Mouse (Mus musculus) lung, embryonic 16.5 days (tissue): Measurements from ENCODE around the gene Rbm7. TPM values are rescaled to one million over a fixed set of nuclear protein-coding genes. Genes with fewer than 3 reads are reported as not detected.
"Not testable (repeated sequence)": the region's sequence is repeated elsewhere in the genome, so short reads cannot be mapped to it uniquely, and the experiment has no call there.

Source experiments
- ATAC-seq: fragments of 200-750 bp; cut with Nextera tagmentation; 2 replicates; pipeline ENCODE4 v1.8.0; 2017; ENCODE audit warnings: low read depth, mild to moderate bottlenecking, moderate library complexity
- H3K27ac ChIP-seq: fragments of 300-500 bp; sonication (generic); 2 replicates; pipeline ENCODE4 v1.5.1; 2014; ENCODE audit warnings: mild to moderate bottlenecking, control low read depth, low read length
- H3K27me3 ChIP-seq: fragments of 300-500 bp; sonication (generic); 2 replicates; pipeline ENCODE4 v1.6.1; 2014; ENCODE audit warnings: low read depth, low read length, mixed read lengths; ENCODE audit not compliant: control insufficient read depth, insufficient read depth
- H3K36me3 ChIP-seq: fragments of 300-500 bp; sonication (generic); 2 replicates; pipeline ENCODE4 v1.6.1; 2014; ENCODE audit warnings: low read length; ENCODE audit not compliant: control insufficient read depth, insufficient read depth
- H3K4me1 ChIP-seq: fragments of 300-500 bp; sonication (generic); replicated peaks from 2 replicates; pipeline ENCODE4 v1.6.1; 2014; ENCODE audit warnings: low read length, mixed read lengths; ENCODE audit not compliant: control insufficient read depth, insufficient read depth
- H3K4me2 ChIP-seq: fragments of 300-500 bp; sonication (generic); 2 replicates; pipeline ENCODE4 v1.6.1; 2014; ENCODE audit warnings: low read depth, low read length, control low read depth
- H3K4me3 ChIP-seq: fragments of 300-500 bp; sonication (generic); 2 replicates; pipeline ENCODE4 v1.5.1; 2014; ENCODE audit warnings: mild to moderate bottlenecking, low read length, control low read depth
- H3K9ac ChIP-seq: fragments of 300-500 bp; sonication (generic); 2 replicates; pipeline ENCODE4 v1.6.1; 2014; ENCODE audit warnings: low read length, control low read depth
- H3K9me3 ChIP-seq: fragments of 300-500 bp; sonication (generic); 2 replicates; pipeline ENCODE4 v1.6.1; 2016; ENCODE audit warnings: low read length; ENCODE audit not compliant: control insufficient read depth
- WGBS: fragments of 180-500 bp; shearing (Covaris S2); extraction: QIAGEN DNeasy Blood & Tissue Kit; methylation state at CpG from one replicate; pipeline ENCODE4 v1.1.7; 2014; 5-methylcytosine and 5-hydroxymethylcytosine counted together
- polyA plus RNA-seq: library from polyadenylated mRNA; unstranded; fragments of >200 nt; fragmentation: Nextera tagmentation; extraction: Ambion mirVana; gene quantifications from 2 replicates; pipeline ENCODE4 v1.2.1, GENCODE M21; 2015

Gene Rbm7
- polyA plus RNA-seq, 1 experiment from 2014 or later, result 137 TPM

DNA sequence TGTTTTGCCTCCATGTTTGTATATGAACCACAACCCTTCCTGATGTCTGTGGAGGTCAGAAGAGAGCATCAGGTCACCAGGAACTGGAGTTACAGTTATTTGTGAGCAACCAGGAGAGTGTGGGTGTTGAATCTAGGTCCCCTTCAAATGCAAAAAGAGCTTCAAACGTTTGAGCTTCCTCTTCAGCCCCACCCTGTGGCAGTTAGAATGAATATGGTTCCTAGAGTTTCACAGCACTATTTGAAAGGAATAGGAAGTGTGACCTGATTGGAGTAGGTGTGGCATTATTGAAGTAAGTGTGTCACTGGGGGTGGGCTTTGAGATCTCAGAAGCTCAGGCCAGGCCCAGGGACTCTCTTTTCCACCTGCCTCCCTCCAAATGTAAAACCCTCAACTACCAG, 30.5 kb upstream of the Rbm7 start:
- Histone ChIP-seq H3K27ac (no peak overlapping the region), H3K4me3 (no peak overlapping the region), H3K27me3 (no peaks in the 10 kb centered on the region), H3K4me1 (no peaks in the 10 kb centered on the region), H3K9ac (no peak overlapping the region), H3K36me3 (no peaks in the 10 kb centered on the region), H3K4me2 (no peak overlapping the region), H3K9me3 (no peaks in the 10 kb centered on the region)
- WGBS, result 5% methylated on average over 1 of the region's 1 CpGs
- ATAC-seq, result no peak

DNA sequence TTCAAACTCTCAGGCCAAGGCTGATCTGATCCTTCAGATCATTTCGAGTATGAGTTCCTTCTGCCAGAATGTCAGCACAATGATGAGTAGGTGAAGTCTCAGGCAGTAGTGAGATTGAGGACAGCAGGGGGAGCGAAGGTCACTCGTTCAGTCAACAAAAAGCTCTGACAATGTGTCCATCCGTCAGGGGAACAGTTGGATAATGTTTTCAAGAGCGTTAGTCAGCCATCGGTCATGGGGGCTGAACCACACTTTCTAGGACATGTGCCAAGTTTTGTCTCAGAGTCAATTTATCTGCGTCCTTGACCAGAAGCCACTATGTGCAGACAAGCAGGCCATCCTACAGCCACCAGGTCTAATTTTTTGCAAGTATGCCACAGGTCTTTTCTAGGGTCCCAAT, 25.3 kb upstream of the Rbm7 start:
- H3K4me1 ChIP-seq, H3K9ac ChIP-seq, H3K36me3 ChIP-seq, H3K4me2 ChIP-seq, H3K27me3 ChIP-seq, ATAC-seq, H3K27ac ChIP-seq, H3K9me3 ChIP-seq, H3K4me3 ChIP-seq: not testable (repeated sequence)
- no CpG with 5 or more reads among the region's 7 CpGs for WGBS

DNA sequence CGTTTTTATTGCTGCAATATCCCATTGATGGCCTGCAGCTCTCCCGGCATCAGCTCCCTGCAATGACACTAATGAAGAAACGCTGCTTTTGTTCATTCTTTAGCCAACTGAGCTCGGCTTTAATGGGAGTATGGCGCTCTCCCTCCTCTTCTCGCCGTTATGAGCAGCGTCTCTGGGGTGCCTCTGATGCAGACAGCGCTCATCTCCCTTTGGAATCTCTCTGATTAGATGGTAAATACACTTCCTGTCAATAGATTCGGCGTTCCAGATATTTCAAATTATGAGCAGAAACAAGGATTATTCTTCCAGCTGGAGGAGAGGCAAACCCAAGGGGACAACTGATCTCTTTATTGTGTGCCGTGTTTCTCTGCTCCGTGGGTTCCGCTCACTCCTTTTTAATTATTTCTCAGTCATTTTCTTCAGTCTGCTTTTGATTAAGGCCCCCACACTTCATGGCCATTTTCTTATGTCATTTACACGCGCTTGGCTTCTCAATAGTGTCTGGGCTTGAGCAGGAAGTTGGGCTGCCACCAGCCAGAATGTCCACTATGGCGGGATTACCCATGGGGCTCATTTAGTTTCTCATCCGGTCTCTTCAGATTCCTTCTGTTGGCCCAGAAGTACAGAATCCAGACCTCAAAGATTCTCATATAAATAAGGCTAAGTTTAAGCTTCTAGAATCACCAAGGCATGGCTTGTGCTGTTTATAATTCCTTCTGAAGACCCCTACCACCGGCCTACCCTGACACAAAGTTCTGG, 22.5 kb upstream of the Rbm7 start:
- Histone ChIP-seq H3K27ac (no peak overlapping the region), H3K9me3 (no peaks in the 10 kb centered on the region), H3K4me1 (no peaks in the 10 kb centered on the region), H3K27me3 (peaks cover 9% of the 10 kb centered on the region), H3K4me3 (no peak overlapping the region), H3K9ac (no peak overlapping the region), H3K4me2 (no peak overlapping the region), H3K36me3 (no peaks in the 10 kb centered on the region)
- WGBS, result 73% methylated on average over 19 of the region's 19 CpGs
- no peak for ATAC-seq

DNA sequence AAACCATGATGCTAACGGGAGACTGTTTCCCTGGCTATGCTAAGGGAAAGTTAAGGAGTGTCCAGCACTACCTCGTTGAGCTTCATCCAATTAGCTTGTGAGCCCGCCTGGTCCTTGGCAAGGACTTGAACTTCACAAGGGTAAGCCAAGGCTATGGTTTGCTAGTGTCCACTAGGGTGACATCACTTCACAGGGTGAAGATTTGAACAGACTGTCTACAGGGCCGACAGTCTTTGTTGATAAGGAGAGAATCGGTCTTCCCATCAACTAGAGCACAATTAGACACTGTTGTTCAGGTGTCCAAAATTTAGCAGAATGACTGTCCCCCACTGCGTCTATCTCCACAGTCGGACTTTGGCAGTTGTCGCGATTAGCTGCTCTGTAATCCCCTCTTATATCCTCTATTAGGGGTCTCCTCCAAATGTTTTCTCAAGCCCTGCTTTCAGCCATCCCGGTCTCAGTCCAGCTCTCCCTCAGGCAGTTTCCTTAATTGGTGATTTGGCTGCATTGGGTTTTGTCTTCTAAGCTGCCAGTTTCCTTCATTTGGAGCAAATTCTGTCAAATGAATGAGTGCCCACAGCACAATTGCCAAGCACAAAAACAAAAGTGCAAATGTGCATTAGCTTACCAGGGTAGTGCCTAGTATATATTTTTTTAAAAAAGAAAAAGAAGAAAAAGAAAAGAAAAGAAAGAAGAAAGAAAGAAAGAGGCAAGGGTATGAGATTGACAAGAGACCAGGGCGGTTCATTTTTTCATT, 21.7 kb upstream of the Rbm7 start:
- H3K27me3 ChIP-seq, result peaks cover 9% of the 10 kb centered on the region
- no peak overlapping the region for H3K27ac ChIP-seq
- no peak overlapping the region for H3K4me2 ChIP-seq
- no peaks in the 10 kb centered on the region for H3K9me3 ChIP-seq
- no peak overlapping the region for H3K9ac ChIP-seq
- H3K4me1 ChIP-seq, result no peaks in the 10 kb centered on the region
- no peak for ATAC-seq
- WGBS, result 79% methylated on average over 11 of the region's 11 CpGs
- H3K36me3 ChIP-seq, result no peaks in the 10 kb centered on the region
- no peak overlapping the region for H3K4me3 ChIP-seq

DNA sequence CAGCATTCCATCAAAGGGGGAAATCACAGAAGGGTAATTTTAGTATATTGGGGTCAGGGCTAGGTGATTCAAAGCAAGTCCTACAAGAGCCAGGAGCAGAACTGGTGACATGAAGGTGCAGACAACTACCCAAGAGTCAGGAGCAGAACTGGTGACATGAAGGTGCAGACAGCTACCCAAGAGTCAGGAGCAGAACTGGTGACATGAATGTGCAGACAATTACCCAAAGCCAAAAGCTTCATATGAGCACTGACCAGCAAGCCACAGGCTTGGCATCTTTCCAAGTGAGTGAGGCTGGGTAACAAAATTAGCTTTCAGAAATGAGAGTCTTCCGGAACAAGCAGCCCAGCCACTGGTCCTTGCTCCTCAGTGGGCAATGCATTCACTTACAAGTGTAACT, 20.2 kb upstream of the Rbm7 start:
- H3K4me1 ChIP-seq, result no peaks in the 10 kb centered on the region
- no peak overlapping the region for H3K9ac ChIP-seq
- peaks cover 9% of the 10 kb centered on the region for H3K27me3 ChIP-seq
- no peak overlapping the region for H3K27ac ChIP-seq
- H3K36me3 ChIP-seq, result no peaks in the 10 kb centered on the region
- 27% methylated on average over 1 of the region's 1 CpGs for WGBS
- no peaks in the 10 kb centered on the region for H3K9me3 ChIP-seq
- ATAC-seq, result no peak
- no peak overlapping the region for H3K4me3 ChIP-seq
- H3K4me2 ChIP-seq, result no peak overlapping the region

DNA sequence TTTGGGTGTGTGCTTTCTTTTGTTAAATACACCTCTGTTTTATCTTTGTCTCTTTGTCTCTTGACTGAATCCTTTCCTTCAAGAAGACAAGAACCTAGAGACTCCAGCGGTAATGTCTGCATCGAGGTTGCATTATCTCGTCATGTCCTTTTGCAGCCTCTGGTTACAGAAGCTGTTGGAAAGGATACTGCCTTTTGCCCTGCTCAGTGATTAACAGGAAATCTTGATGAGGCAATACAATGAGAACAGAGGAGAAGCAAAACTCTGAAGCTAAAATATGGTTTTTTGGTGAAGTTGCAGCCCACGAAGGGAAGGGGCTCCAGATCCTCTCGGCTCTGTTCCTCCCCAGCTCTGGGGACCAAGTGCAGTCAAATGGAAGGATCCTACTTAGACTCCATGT, 15.0 kb upstream of the Rbm7 start:
- Histone ChIP-seq H3K4me3 (no peak overlapping the region), H3K9ac (no peak overlapping the region), H3K27ac (no peak overlapping the region), H3K36me3 (no peaks in the 10 kb centered on the region), H3K27me3 (no peaks in the 10 kb centered on the region; the same call in 1 of the 2 replicates), H3K9me3 (no peaks in the 10 kb centered on the region), H3K4me1 (no peaks in the 10 kb centered on the region), H3K4me2 (no peak overlapping the region)
- 83% methylated on average over 5 of the region's 5 CpGs for WGBS
- ATAC-seq, result no peak

DNA sequence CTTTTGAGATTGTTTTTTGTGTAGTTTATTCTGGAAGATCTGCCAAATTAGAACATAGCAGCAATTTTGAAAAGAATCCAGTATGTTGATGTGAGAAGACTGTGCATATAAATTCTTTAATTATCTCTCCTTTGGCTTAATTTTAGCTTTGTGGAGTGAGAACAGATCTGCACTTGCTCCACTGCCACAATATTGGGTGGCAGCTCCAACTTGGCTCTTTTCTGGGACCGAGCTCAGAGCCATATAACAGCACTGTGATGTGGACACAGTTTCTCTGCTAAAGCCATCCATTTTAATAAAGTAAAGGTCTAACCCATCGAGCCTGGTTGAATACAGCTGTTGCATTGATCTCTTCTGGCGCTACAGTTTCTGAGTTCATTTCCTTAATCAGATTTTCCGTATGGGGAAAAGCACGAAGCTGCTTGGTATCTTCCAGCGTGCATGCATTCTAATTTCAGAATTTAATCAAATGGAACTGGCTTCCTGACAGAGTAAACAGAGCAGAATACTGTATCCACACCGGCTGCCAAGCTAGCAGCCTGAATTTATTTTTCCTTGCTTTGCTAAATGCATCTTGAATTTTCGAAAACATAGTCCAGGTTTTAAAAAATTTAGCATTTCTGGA, 9.8 kb upstream of the Rbm7 start:
- Histone ChIP-seq H3K4me3 (no peak overlapping the region), H3K27me3 (no peaks in the 10 kb centered on the region; the same call in 1 of the 2 replicates), H3K27ac (no peak overlapping the region), H3K4me2 (no peak overlapping the region), H3K4me1 (no peaks in the 10 kb centered on the region), H3K9me3 (no peaks in the 10 kb centered on the region), H3K9ac (no peak overlapping the region), H3K36me3 (no peaks in the 10 kb centered on the region)
- WGBS, result 62% methylated on average over 8 of the region's 8 CpGs
- ATAC-seq, result no peak

DNA sequence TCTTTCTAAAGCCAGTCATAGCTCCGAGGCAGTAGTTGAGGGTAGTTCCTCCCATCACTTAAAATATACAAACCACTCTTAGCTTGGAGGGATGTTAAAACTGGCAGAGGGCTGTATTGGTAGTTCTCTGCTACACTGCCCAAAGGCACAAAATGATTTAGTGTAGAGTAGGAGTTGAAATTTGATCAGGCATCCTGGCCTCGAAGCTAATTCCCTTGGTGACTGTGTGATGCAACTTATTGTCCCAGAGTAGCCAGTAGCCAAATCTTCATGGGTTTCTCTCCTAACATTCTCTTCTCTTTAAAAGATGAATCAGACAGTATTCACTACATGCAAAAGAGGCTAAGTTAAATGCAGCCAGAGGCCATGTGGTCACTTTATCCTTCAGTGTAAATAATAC, 7.9 kb upstream of the Rbm7 start:
- Histone ChIP-seq H3K4me1 (no peaks in the 10 kb centered on the region), H3K9me3 (no peaks in the 10 kb centered on the region), H3K9ac (no peak overlapping the region), H3K27ac (no peak overlapping the region), H3K4me2 (no peak overlapping the region), H3K4me3 (no peak overlapping the region), H3K36me3 (no peaks in the 10 kb centered on the region), H3K27me3 (no peaks in the 10 kb centered on the region; the same call in 1 of the 2 replicates)
- no peak for ATAC-seq
- WGBS, result 54% methylated on average over 2 of the region's 2 CpGs

DNA sequence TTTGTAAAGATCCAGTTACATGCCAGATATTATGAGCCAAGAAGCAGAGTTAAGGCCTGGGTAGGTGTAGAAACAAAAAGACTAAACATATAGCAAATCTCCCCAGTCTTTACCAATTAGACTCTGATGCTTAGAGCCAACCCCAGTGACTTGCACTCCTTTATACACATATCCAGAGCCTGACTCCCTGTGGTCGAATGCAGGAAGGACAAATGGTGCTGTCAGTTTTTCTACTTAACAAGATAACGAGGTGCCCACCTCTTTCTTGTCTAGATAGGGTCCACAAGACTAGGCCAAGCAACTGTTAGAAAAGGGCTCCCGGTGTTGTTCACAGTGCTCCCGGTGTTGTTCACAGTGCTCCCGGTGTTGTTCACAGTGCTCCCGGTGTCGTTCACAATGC, 6.1 kb upstream of the Rbm7 start:
- H3K27ac ChIP-seq, result no peak overlapping the region
- H3K9ac ChIP-seq, result no peak overlapping the region
- WGBS, result 81% methylated on average over 7 of the region's 7 CpGs
- no peaks in the 10 kb centered on the region for H3K36me3 ChIP-seq
- H3K9me3 ChIP-seq, result no peaks in the 10 kb centered on the region
- H3K27me3 ChIP-seq, result no peaks in the 10 kb centered on the region; the same call in 1 of the 2 replicates
- H3K4me3 ChIP-seq, result no peak overlapping the region
- ATAC-seq, result no peak
- H3K4me1 ChIP-seq, result peaks cover under 1% of the 10 kb centered on the region
- no peak overlapping the region for H3K4me2 ChIP-seq
